Mouse (Mus musculus) heart, adult 2 months (tissue): Measurements from ENCODE around the gene Znrf3. TPM values are rescaled to one million over a fixed set of nuclear protein-coding genes. Genes with fewer than 3 reads are reported as not detected.

Source experiments
- DNase-seq, 2 experiments: peaks; one replicate each; pipeline ENCODE4 v3.0.0; 2021
- H3K27ac ChIP-seq: fragments of 200-600 bp; 2 replicates; pipeline ENCODE4 v1.8.1; 2022
- H3K27me3 ChIP-seq: fragments of 200-500 bp; 2 replicates; pipeline ENCODE4 v1.6.1; 2012; ENCODE audit warnings: mild to moderate bottlenecking, low read length, inconsistent platforms, mixed read lengths; ENCODE audit not compliant: control insufficient read depth, insufficient read depth
- H3K36me3 ChIP-seq: fragments of 200-500 bp; 2 replicates; pipeline ENCODE4 v1.6.1; 2012; ENCODE audit warnings: low read length, inconsistent platforms; ENCODE audit not compliant: control insufficient read depth, insufficient read depth
- H3K4me1 ChIP-seq: fragments of 200-500 bp; 2 replicates; pipeline ENCODE4 v1.6.1; 2011; ENCODE audit warnings: low read length; ENCODE audit not compliant: control insufficient read depth, insufficient read depth
- H3K4me3 ChIP-seq: fragments of 200-600 bp; 2 replicates; pipeline ENCODE4 v1.8.1; 2022
- H3K79me2 ChIP-seq: fragments of 200-500 bp; replicated peaks from 2 replicates; pipeline ENCODE4 v1.6.1; 2012; ENCODE audit warnings: mild to moderate bottlenecking, inconsistent platforms, low read length, moderate library complexity, mixed read lengths; ENCODE audit not compliant: control insufficient read depth, insufficient read depth
- H3K9ac ChIP-seq: fragments of 200-500 bp; 2 replicates; pipeline ENCODE4 v1.6.1; 2012; ENCODE audit warnings: low read depth, mild to moderate bottlenecking, control low read depth, inconsistent platforms, low read length, mixed read lengths
- CTCF ChIP-seq: fragments of 200-600 bp; IDR thresholded peaks from 2 replicates; pipeline ENCODE4 v1.8.1; 2022; ENCODE audit warnings: antibody characterized with exemption, mild to moderate bottlenecking, moderate library complexity
- EP300 ChIP-seq: fragments of 200-500 bp; IDR thresholded peaks from 2 replicates; pipeline ENCODE4 v1.6.1; 2011; ENCODE audit warnings: low read depth, low read length, control low read depth; ENCODE audit not compliant: insufficient read depth
- POLR2A ChIP-seq: fragments of 200-500 bp; IDR thresholded peaks from 2 replicates; pipeline ENCODE4 v1.6.1; 2011; ENCODE audit warnings: mild to moderate bottlenecking, low read depth, low read length, control low read depth; ENCODE audit not compliant: insufficient read depth
- WGBS: fragments of 180-500 bp; shearing (Covaris S2); methylation state at CpG from one replicate; pipeline ENCODE4 v1.1.7; 2018; 5-methylcytosine and 5-hydroxymethylcytosine counted together
- intact Hi-C: fragments of 180-260 bp; cut with DNase I; formaldehyde crosslinking; loops from one replicate; pipeline ENCODE4 v1.15.1; 2025
- polyA plus RNA-seq: library from polyadenylated mRNA; depleted of rRNA; stranded (reverse); fragments of >200 nt; gene quantifications from 2 replicates; pipeline ENCODE4 v1.2.3, GENCODE M21; 2012
- total RNA-seq, 2 experiments: library from RNA; stranded (reverse); gene quantifications; 2 replicates each; pipeline ENCODE4 v1.2.3; 2021

Gene Znrf3
- total and polyA plus RNA-seq, 3 experiments: 2.9 to 7.3 (median 7.3) TPM

DNA sequence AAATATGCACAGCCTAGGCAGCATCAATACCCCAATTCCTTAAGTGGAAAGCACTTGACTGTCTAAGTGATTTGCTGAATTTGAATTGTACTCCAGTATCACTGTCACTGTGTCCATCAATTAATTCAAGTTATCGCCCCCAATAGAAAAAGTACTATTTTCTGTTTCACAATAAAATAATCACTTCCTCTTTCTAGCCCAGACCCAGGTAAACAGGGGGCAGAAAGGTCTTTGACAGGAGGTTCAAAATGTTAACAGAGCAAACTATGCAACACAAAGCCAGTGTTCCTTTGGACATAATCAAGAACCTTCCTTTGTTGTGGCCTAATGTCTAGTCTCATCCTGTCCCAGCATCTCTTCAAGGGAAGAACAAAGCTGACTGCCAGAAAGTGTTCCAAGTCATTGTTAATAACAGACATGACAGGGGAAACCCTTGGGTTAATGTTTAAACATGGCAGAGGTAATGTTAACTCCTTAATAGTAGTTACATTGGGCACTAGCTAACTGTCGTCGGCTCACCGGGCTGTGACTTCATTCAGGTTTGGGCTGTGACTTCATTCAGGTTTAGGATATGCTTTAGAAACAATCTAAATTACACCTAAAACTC is 42.4 kb downstream of the Znrf3 start:
- Histone ChIP-seq H3K9ac (no peak overlapping the region), H3K27ac (no peak overlapping the region), H3K4me1 (peaks cover 2% of the 10 kb centered on the region; the same call in 1 of the 2 replicates), H3K27me3 (no peaks in the 10 kb centered on the region), H3K4me3 (no peak overlapping the region), H3K79me2 (no peaks in the 10 kb centered on the region; the same call in none of the 2 replicates), H3K36me3 (no peaks in the 10 kb centered on the region)
- 85% methylated on average over 4 of the region's 4 CpGs for WGBS
- no peak for DNase-seq
- no peak for TF ChIP-seq EP300
- intact Hi-C loops: no loop called here

DNA sequence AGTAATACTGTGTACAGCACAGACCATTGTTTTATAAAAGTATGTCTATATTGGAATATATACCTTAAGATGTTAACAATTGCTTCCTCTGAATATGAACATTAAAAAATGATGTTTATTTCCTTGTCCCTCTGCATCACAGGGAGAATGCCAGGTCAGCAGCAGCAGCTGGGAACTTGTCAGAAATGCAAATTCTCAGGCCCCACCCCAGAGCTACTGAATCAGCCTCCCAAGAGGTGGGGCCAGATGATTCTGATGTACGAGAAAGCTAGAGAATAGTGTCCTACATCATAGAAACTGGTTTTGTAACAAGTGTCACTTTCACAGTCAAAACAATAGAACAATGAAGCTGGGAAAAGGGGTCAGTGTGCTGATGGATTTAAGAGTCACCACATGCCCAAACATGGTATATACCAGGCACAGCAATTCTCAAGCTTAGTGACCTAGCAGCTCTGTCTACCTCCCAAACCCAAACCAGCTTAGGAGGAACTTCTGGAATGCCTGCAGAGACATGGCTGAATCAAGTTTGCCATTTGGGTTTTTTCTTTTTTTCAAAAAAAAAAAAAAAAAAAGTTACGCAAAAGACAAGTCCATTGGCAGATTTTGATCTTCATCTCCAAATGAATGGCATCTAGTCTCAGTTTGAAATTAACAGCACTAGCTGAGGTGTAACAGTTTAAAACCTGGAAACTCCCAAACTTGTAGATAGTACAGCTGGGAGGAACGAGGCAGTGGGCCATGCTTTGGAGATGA is 46.2 kb downstream of the Znrf3 start:
- Histone ChIP-seq H3K9ac (no peak overlapping the region), H3K79me2 (peaks cover 2% of the 10 kb centered on the region; the same call in 1 of the 2 replicates), H3K36me3 (no peaks in the 10 kb centered on the region), H3K4me3 (no peak overlapping the region), H3K27ac (no peak overlapping the region), H3K27me3 (no peaks in the 10 kb centered on the region), H3K4me1 (no peaks in the 10 kb centered on the region)
- TF ChIP-seq CTCF: no peak
- no peak for TF ChIP-seq EP300
- TF ChIP-seq POLR2A: no peak
- intact Hi-C loops: no loop called here
- DNase-seq: no peak
- WGBS: 65% methylated on average over 3 of the region's 3 CpGs

DNA sequence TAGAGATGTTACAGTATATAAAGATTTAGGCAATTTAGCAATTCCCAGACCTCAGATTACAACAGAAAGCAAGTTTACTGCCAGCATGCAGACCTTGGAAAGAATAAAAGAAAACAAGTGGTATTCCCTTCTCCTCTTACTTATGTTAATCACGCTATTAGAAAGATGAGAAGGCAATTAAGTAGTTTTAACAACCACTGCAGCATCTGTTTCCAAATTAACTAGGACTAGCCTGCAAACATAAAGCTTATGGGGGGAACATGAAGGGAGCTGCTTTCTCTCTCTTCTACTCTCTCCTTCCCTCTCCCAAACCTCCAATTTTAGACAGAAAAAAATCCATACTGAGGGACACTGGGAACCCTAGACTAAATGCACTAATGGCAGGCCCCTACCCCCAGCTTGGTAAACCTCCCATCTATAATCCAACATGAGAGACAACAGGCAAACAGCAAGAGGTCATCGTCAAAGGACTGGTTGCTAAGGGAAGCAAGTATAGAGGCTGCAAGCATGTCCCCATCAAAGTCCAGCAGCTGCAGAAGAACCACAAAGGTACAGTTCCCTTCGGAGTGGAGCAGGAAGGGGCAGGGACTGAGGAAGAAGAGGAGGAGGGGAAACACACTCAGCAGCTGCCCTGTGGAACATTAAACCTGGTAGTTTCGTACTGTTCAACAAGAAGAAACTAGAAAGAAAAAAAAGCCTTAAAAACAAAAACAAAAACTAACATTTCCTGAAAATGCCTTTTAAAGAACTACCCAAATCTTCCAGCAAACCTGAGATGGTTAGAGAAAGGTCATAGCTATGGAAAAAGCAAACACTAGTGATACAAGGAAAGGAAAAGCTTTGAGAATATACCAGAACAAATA is 53.4 kb downstream of the Znrf3 start:
- Histone ChIP-seq H3K79me2 (peaks cover 5% of the 10 kb centered on the region; the same call in 1 of the 2 replicates), H3K27me3 (no peaks in the 10 kb centered on the region), H3K36me3 (no peaks in the 10 kb centered on the region), H3K4me3 (no peak overlapping the region), H3K4me1 (peaks cover 2% of the 10 kb centered on the region; the same call in 1 of the 2 replicates), H3K9ac (no peak overlapping the region), H3K27ac (no peak overlapping the region)
- no peak for TF ChIP-seq EP300
- no peak for TF ChIP-seq POLR2A
- no peak for TF ChIP-seq CTCF
- WGBS: 47% methylated on average over 4 of the region's 4 CpGs
- no peak for DNase-seq
- intact Hi-C loops: no loop called here

DNA sequence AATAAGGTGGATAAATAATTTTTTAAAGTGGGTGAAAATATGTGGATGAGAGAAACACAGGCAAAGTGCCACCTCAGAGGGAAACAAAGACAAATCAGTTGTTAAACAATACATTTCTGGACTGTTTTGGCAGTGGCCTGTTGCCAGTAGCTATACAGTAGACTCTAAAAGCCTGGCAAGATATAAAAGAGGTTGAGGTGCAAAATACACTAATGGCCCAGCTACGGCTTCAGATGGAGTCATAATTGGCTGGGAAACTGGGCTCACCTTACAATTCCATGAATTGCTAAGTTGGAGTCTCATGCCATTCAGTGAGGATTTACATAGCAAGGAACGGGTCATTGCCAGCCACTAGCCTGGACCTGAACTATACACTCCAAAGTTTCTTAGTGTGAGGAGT is 62.0 kb downstream of the Znrf3 start:
- Histone ChIP-seq H3K27ac (no peak overlapping the region), H3K4me3 (no peak overlapping the region), H3K9ac (no peak overlapping the region), H3K79me2 (no peaks in the 10 kb centered on the region), H3K27me3 (no peaks in the 10 kb centered on the region), H3K36me3 (peaks cover 3% of the 10 kb centered on the region; the same call in 1 of the 2 replicates), H3K4me1 (peaks cover 4% of the 10 kb centered on the region)
- intact Hi-C loops: loop anchor here (5.0 kb wide), 1 partner anchor 40 kb away; no protein-coding TSS in a partner anchor
- DNase-seq: no peak
- WGBS: 93% methylated on average over 2 of the region's 2 CpGs
- no peak for TF ChIP-seq CTCF
- TF ChIP-seq POLR2A: no peak
- no peak for TF ChIP-seq EP300

DNA sequence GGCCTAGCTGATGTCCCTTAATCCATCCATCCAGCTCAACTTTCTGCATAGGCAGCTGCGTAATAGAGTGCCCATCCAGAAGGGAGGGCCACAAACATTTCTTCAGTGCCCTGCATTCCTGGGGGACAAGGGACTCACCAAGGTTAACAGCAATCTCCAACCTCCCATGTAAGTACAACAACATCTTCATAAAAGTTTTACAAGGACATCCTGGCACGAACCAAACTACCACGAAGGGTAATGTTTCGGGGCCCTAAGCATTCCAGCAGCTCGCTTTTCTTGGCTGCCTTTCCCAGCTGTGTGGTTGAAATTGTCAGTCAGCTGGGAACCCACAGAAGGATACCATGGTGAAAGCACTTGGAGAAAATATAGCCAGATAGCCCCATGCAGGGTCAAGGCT is 63.4 kb downstream of the Znrf3 start:
- Histone ChIP-seq H3K9ac (no peak overlapping the region), H3K27me3 (no peaks in the 10 kb centered on the region), H3K27ac (peak overlapping the region; percentile 9; the same call in 1 of the 2 replicates), H3K79me2 (no peaks in the 10 kb centered on the region), H3K4me3 (no peak overlapping the region), H3K36me3 (peaks cover 5% of the 10 kb centered on the region; the same call in 1 of the 2 replicates), H3K4me1 (peaks cover 4% of the 10 kb centered on the region)
- no peak for DNase-seq
- WGBS: 56% methylated on average over 5 of the region's 5 CpGs
- intact Hi-C loops: loop anchor here (5.0 kb wide), 1 partner anchor 41 kb away; no protein-coding TSS in a partner anchor
- TF ChIP-seq EP300: no peak
- no peak for TF ChIP-seq POLR2A
- no peak for TF ChIP-seq CTCF

DNA sequence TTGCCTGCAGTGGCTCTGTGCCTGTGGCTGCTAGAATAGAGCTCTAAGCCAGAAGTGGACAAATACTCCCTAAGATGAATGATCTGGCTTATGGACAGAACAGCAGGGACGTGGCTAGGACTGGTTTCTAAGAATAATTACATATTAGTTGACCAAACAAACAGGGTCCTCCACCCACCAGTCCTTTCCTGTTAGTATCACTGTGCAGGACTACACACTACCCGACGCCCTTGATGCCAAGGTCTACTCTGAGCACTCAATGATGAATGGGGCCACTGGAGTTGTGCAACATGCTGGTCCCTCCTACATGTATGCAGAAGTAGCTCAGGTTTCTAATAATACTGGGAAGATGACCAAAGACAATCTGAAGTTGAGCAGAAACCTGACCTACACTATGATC is 64.4 kb downstream of the Znrf3 start:
- no peak overlapping the region for H3K27ac ChIP-seq
- 48% methylated on average over 3 of the region's 3 CpGs for WGBS
- no peak overlapping the region for H3K4me3 ChIP-seq

More for the DNA sequence above, 64.4 kb downstream of the Znrf3 start:
- H3K9ac ChIP-seq: no peak overlapping the region
- no peaks in the 10 kb centered on the region for H3K27me3 ChIP-seq
- intact Hi-C loops: loop anchor here (5.0 kb wide), 1 partner anchor 42 kb away; no protein-coding TSS in a partner anchor
- peak in 1 of 2 experiments; percentile 40 for DNase-seq
- TF ChIP-seq CTCF (no peak), EP300 (no peak), POLR2A (no peak)
- H3K4me1 ChIP-seq: peaks cover 4% of the 10 kb centered on the region
- no peaks in the 10 kb centered on the region for H3K79me2 ChIP-seq
- peaks cover 5% of the 10 kb centered on the region; the same call in 1 of the 2 replicates for H3K36me3 ChIP-seq
